Mouse (Mus musculus) A20 (cell line): ENCODE results near the gene Shb.

Experiments
- DNase-seq: peaks from one replicate; pipeline ENCODE4 v3.0.0-alpha.2; 2011; ENCODE audit warnings: low read depth, low spot score

Gene Shb

GRCm38 (mm10) chr4:45527562-45528354 is 4.5 kb downstream of the Shb start:
- no peak for DNase-seq

- DNase-seq: no peak
Measured at GRCm38 (mm10) chr4:45526846-45527561, 5.3 kb downstream of the Shb start.

GRCm38 (mm10) chr4:45526175-45526574 is 6.1 kb downstream of the Shb start:
- DNase-seq: no peak

- no peak for DNase-seq
Measured at GRCm38 (mm10) chr4:45525541-45525940, 6.7 kb downstream of the Shb start.

DNA sequence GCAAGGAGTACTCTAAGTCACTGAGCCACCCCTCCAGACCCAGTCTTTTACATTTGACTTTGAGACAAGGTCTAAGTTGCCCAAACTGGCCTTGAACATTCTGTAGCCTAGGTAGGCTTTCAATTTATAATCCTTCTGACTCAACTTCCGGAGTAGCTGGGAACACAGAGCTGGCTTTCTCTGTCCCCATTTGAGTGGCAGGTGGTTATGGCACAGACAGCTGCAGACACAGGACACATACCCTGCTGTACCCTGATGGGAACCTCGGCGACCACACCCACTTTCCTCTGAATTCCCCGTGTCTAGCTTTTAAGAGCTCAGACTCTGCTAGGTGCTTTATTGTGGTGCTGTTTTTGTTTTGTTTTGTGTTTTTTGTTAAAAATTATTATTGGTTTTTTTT is 7.7 kb downstream of the Shb start:
- no peak for DNase-seq

DNA sequence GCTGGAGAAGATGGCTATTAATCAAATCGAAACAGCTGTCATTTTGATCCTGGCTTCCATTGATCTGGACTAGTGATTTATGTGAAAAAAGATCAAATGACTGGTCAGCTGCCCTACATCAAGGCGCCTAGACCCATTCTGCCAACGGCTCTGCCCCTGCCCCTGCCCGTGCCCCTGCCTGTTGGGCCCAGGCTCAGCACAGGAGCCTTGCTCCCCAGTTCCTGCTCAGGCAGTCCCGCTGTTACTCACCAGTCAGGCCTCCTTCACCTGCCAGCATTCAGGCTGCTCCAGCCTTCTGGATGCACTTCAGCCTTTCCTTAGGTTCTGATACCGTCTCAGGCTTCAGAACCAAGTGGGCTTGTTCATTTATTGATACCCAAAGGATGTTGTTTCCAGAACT is 8.9 kb downstream of the Shb start:
- DNase-seq: no peak

DNA sequence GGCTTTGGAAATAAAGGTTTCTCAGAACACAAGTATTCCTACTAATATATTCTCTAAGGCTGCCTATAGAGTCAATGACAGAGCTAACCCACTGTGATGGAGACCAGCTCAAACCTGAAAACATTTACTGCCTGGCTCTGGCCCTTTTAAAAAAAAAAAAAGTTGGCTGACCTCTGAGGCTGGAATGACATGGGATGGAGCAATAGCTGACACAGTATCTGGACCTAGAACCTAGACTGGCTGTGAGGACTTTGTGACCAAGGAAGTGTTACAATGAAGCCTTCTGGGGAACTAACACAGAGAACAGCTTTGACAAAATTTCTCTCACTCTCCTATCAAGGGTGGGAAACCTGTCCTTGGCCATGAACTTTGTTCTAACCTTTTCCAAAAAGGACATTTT is 9.3 kb downstream of the Shb start:
- DNase-seq: no peak

DNA sequence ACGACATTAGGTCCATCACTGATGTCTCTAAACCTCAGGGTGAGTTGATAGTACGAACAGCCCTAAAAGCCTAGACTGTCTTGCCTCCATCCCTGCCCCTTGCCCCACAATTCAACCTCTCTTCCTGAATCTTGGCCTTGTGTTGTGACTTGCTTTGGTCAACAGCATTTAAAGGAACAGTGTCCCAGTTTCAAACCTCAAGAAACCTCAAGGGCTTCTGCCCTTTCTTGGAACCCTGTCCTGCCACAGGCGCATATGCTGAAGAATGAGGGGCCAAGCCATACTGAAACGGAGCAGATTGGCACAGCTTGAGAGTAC is 9.7 kb downstream of the Shb start:
- no peak for DNase-seq

DNA sequence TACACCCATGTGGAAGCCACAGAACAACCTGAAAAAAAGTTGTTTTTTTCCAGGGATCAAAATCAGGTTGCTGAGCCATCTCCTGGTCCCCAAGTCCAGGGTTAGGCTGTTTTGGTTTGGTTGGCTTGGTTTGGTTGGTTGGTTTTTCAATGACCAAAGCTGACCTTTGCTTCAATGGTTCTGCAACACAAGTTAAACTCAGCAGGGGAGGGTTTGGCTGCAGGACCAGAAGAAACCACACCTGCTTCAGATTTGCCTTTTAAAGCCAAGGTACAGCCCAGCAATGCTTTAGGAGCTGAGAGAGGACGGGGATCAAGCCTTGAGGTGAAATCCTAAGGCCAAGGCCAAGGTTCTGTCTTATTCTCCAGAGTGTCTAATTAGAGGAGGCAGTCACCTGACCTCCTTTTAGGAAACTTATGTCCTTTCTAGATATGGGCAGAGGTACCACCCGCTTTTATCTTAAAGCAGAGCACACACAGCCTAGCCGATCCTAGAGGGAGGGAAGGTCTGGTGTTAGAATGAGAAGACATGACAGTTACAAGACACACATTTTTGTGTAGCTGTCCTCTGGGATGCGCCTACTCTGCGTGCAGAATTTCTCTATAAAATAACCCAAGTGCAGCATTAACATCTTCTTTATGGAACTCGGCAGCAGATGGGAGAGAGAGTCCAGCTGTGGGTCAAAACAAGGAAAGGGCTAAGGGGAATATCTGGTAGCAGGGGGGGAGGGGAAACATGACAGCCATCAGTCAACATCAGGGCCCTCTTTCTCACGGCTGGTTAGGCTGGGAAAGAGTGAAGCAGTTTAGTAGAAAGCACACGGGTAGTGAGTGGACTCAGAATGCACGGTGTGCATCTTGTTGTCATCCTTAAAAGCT is 10.3 kb downstream of the Shb start:
- no peak for DNase-seq

GRCm38 (mm10) chr4:45520375-45520774 is 11.9 kb downstream of the Shb start:
- no peak for DNase-seq

DNA sequence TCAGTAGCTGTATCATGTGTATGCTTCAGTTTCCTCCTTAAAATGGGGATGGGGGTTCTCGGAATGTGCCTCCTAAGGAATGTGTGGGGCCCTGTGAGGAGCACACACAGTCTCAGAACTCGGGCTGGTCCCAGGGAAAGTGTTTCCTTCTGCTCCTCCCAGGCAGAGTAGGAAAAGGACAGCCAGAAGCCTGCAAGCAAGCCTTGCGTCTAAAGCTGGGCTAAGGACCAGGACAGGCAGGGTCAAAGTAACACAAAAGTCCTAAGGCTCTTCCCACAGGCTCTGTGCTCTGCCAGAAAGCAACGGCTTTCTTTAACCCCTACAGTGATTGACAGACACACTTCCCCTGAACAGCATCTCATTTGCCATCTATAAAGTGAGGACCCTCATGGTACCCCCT is 14.9 kb downstream of the Shb start:
- no peak for DNase-seq

DNA sequence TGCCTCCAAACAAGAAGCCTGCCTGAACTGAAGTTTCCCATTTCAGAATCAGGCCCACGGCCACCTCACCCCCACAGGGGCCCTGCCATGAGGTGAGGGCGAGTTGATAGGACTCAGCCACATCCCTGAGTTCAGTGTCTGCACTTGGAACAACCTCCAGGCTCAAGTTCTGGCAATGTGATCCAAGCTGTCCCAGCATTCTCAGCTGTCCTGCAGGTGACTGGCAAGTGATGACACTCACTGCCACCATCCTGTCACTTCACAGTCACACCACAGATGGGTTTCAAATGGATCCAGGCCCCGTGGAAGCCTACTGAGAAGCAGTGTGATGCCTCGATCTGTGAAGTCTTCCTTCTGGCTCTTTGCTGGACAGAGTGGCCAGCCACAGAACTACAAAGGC is 16.4 kb downstream of the Shb start:
- no peak for DNase-seq

DNA sequence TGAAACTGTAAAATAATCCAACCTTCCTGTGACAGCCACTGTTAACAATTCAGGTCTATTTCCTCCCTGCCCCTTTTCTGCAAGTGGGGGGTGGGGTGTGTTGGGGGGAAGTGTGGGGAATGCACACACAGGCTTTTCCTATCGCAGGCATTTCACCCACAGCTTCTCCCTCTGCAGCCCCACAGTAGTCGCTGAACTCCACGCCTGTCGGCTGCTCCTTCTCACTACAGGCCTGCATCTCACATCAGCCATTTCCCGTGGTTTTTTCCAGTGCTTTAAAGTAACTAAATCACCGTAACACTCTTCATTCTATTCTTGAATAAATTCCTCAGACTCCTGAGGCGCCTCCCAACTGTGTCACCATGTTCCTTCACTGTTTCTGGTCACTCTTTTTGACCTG is 17.9 kb downstream of the Shb start:
- DNase-seq: no peak

- no peak for DNase-seq
Measured at GRCm38 (mm10) chr4:45513791-45514293, 18.4 kb downstream of the Shb start.

GRCm38 (mm10) chr4:45513340-45513739 is 18.9 kb downstream of the Shb start:
- no peak for DNase-seq

- no peak for DNase-seq
Measured at GRCm38 (mm10) chr4:45510163-45510562, 22.1 kb downstream of the Shb start.

- no peak for DNase-seq
Measured at GRCm38 (mm10) chr4:45509416-45509815, 22.9 kb downstream of the Shb start.

DNA sequence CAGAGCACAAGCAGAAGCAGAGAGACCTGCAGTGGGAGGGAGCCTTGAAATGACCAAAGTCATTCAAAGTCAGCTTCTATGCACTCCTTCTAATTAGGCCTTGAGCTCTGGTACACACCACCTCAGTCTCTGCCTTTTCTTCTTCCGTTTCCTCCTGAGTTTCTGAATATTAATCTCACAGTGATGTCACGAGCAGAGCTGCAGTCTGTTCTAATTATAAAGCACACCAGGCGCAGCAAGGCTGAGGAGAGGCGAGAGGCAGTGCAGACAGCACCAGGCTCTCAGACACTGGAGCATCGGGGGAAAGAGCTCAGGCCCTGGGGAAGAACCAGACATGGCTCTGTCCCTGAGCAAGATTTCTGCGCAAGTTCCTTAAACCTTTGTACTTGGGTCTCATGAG is 23.8 kb downstream of the Shb start:
- peak; percentile 11 for DNase-seq

- DNase-seq: no peak
Measured at GRCm38 (mm10) chr4:45507476-45507875, 24.8 kb downstream of the Shb start.

DNA sequence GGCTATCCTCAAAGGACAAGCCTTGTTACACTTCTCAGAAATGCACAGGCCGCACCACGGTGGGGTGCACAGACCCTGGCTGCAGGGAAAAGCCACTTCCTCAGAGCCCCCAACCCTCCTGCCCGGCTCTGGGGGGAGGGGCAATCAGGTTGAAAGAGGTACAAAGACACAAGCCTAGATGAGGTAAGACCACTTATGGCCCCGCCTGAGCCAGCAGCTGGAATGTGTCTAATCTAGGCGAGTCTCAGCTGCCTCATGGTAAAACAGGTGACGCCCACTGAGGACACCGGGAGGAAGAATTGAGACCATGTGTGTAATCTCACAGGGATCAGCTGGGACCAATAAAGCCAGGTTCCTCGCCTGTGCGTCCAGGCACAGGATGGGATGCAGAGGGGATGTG is 25.2 kb downstream of the Shb start:
- DNase-seq: no peak

GRCm38 (mm10) chr4:45506613-45507012 is 25.7 kb downstream of the Shb start:
- DNase-seq: no peak

DNA sequence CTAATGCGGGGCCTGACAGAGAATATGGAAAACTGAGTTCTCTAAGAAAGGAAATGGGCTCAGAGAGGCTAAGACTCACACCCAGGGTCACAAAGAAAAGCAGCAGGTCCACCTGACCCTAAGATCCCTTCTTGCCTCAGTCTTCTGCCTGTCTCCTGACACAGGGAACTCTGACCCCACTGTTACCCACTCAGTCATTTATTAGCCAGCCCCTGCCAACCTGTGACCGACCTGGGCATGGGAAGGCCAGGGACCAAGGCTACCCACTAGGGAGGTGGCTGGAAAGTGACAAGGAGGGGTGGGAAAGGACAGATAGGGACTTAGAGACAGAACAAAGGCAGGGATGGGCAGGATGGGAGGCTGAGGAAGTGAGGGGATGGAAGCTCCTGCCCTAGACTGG is 26.6 kb downstream of the Shb start:
- DNase-seq: no peak
